Mouse (Mus musculus) small intestine, adult 2 months (tissue): ENCODE results near the gene Lelp1.

Experiments
- CTCF ChIP-seq: fragments of 200-500 bp; IDR thresholded peaks from 2 replicates; pipeline ENCODE4 v1.5.1; 2012; ENCODE audit warnings: low read depth, mild to moderate bottlenecking, control low read depth, inconsistent platforms, low read length, moderate library complexity, mixed read lengths; ENCODE audit not compliant: insufficient replicate concordance, insufficient read length; ENCODE audit errors: extremely low read depth
- POLR2A ChIP-seq: fragments of 200-500 bp; IDR thresholded peaks from 2 replicates; pipeline ENCODE4 v1.6.1; 2012; ENCODE audit warnings: low read depth, mild to moderate bottlenecking, control low read depth, inconsistent platforms, low read length, moderate library complexity

DNA sequence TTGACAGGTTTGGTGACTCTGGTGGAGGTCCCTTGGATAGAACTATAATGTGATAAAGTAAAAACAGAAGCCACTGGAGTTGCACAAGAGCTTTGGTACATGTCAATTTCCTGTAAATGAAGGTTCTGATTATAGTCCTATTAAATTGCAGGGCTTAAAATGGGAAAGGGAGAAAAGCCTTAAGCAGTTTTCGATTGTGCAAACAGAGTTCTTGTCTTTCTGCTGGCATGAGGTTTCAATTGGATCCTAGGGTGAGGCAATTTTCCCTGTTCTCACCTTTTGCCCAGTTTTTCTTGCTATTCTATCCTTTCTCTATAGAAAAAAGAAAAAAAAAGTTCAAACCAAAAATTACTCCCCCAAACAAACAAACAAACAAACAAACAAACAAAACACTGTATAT is 34.3 kb upstream of the Lelp1 start:
- no peak for TF ChIP-seq POLR2A
- TF ChIP-seq CTCF: no peak
